Mouse (Mus musculus) kidney, embryonic 15.5 days (tissue): ENCODE results near the gene Trabd2b. TPM values are rescaled to one million over a fixed set of nuclear protein-coding genes. Genes with fewer than 3 reads are reported as not detected.
A peak's percentile ranks its signal among the peaks of the same experiment; 100 is the strongest.

ENCODE experiments used
- ATAC-seq: fragments of 200-750 bp; cut with Nextera tagmentation; replicated peaks from 2 replicates; pipeline ENCODE4 v1.8.0; 2017; ENCODE audit warnings: moderate TSS enrichment; ENCODE audit not compliant: low FRiP score
- H3K27ac ChIP-seq: fragments of 300-500 bp; sonication (generic); 2 replicates; pipeline ENCODE4 v1.5.1; 2015; ENCODE audit warnings: mild to moderate bottlenecking, inconsistent platforms
- H3K27me3 ChIP-seq: fragments of 300-500 bp; sonication (generic); 2 replicates; pipeline ENCODE4 v1.6.1; 2015; ENCODE audit warnings: inconsistent platforms
- H3K36me3 ChIP-seq: fragments of 300-500 bp; sonication (generic); 2 replicates; pipeline ENCODE4 v1.6.1; 2015; ENCODE audit warnings: inconsistent platforms
- H3K4me1 ChIP-seq: fragments of 300-500 bp; sonication (generic); 2 replicates; pipeline ENCODE4 v1.6.1; 2015; ENCODE audit warnings: inconsistent platforms
- H3K4me2 ChIP-seq: fragments of 300-500 bp; sonication (generic); 2 replicates; pipeline ENCODE4 v1.6.1; 2015; ENCODE audit warnings: moderate library complexity, mild to moderate bottlenecking, inconsistent platforms
- H3K4me3 ChIP-seq: fragments of 300-500 bp; sonication (generic); replicated peaks from 2 replicates; pipeline ENCODE4 v1.5.1; 2015; ENCODE audit warnings: mild to moderate bottlenecking, inconsistent platforms
- H3K9ac ChIP-seq: fragments of 300-500 bp; sonication (generic); 2 replicates; pipeline ENCODE4 v1.6.1; 2015; ENCODE audit warnings: mild to moderate bottlenecking, inconsistent platforms
- H3K9me3 ChIP-seq: fragments of 300-500 bp; sonication (generic); replicated peaks from 2 replicates; pipeline ENCODE4 v1.6.1; 2016; ENCODE audit warnings: inconsistent platforms
- WGBS: fragments of 180-500 bp; shearing (Covaris S2); methylation state at CpG from one replicate; pipeline ENCODE4 v1.1.7; 2015; ENCODE audit warnings: mixed read lengths; 5-methylcytosine and 5-hydroxymethylcytosine counted together
- polyA plus RNA-seq: library from polyadenylated mRNA; unstranded; fragments of >200 nt; fragmentation: Nextera tagmentation; extraction: Ambion mirVana; gene quantifications from 2 replicates; pipeline ENCODE4 v1.2.1, GENCODE M21; 2015

The Trabd2b gene
- polyA plus RNA-seq, 1 experiment from 2014 or later: 4.9 TPM

- H3K9me3 ChIP-seq: no peaks in the 10 kb centered on the region
- H3K27ac ChIP-seq: no peak overlapping the region
- H3K4me1 ChIP-seq: peaks cover 3% of the 10 kb centered on the region; the same call in 1 of the 2 replicates
- H3K4me2 ChIP-seq: no peak overlapping the region
- no peaks in the 10 kb centered on the region for H3K36me3 ChIP-seq
- H3K4me3 ChIP-seq: no peak overlapping the region
- H3K9ac ChIP-seq: no peak overlapping the region
- H3K27me3 ChIP-seq: no peaks in the 10 kb centered on the region; the same call in 1 of the 2 replicates
- ATAC-seq: no peak
- 93% methylated on average over 1 of the region's 1 CpGs for WGBS
These were observed 32.2 kb upstream of the Trabd2b start for GRCm38 (mm10) chr4:114374330-114374729.

GRCm38 (mm10) chr4:114377531-114377930, 29.0 kb upstream of the Trabd2b start:
- 83% methylated on average over 11 of the region's 11 CpGs for WGBS
- Histone ChIP-seq H3K9me3 (no peaks in the 10 kb centered on the region), H3K9ac (no peak overlapping the region), H3K27me3 (no peaks in the 10 kb centered on the region; the same call in 1 of the 2 replicates), H3K36me3 (no peaks in the 10 kb centered on the region), H3K27ac (peak overlapping the region; percentile 0; the same call in 1 of the 2 replicates), H3K4me3 (no peak overlapping the region), H3K4me2 (no peak overlapping the region), H3K4me1 (peaks cover 3% of the 10 kb centered on the region; the same call in 1 of the 2 replicates)
- ATAC-seq: no peak

GRCm38 (mm10) chr4:114378512-114378911, 28.0 kb upstream of the Trabd2b start:
- H3K27ac ChIP-seq: no peak overlapping the region
- no peak for ATAC-seq
- H3K36me3 ChIP-seq: no peaks in the 10 kb centered on the region
- H3K4me3 ChIP-seq: no peak overlapping the region
- H3K4me1 ChIP-seq: peaks cover 3% of the 10 kb centered on the region; the same call in 1 of the 2 replicates
- WGBS: 63% methylated on average over 7 of the region's 7 CpGs
- no peaks in the 10 kb centered on the region for H3K9me3 ChIP-seq
- H3K27me3 ChIP-seq: no peaks in the 10 kb centered on the region; the same call in 1 of the 2 replicates
- H3K9ac ChIP-seq: no peak overlapping the region
- no peak overlapping the region for H3K4me2 ChIP-seq

- no peak overlapping the region for H3K4me3 ChIP-seq
- ATAC-seq: no peak
- H3K27me3 ChIP-seq: no peaks in the 10 kb centered on the region; the same call in 1 of the 2 replicates
- no peak overlapping the region for H3K4me2 ChIP-seq
- 82% methylated on average over 4 of the region's 4 CpGs for WGBS
- no peak overlapping the region for H3K9ac ChIP-seq
- no peak overlapping the region for H3K27ac ChIP-seq
- H3K36me3 ChIP-seq: no peaks in the 10 kb centered on the region
- peaks cover 3% of the 10 kb centered on the region; the same call in 1 of the 2 replicates for H3K4me1 ChIP-seq
- H3K9me3 ChIP-seq: no peaks in the 10 kb centered on the region
These were observed 27.0 kb upstream of the Trabd2b start for GRCm38 (mm10) chr4:114379416-114379956.

- Histone ChIP-seq H3K9ac (no peak overlapping the region), H3K4me3 (no peak overlapping the region), H3K4me2 (no peak overlapping the region), H3K36me3 (no peaks in the 10 kb centered on the region), H3K4me1 (peaks cover 8% of the 10 kb centered on the region), H3K9me3 (no peaks in the 10 kb centered on the region), H3K27me3 (no peaks in the 10 kb centered on the region; the same call in 1 of the 2 replicates), H3K27ac (no peak overlapping the region)
- WGBS: 20% methylated on average over 1 of the region's 1 CpGs
- ATAC-seq: peak; percentile 69
These were observed 23.9 kb upstream of the Trabd2b start for GRCm38 (mm10) chr4:114382627-114383026.

- no peak overlapping the region for H3K4me3 ChIP-seq
- no peaks in the 10 kb centered on the region for H3K36me3 ChIP-seq
- H3K4me2 ChIP-seq: no peak overlapping the region
- WGBS: 95% methylated on average over 5 of the region's 5 CpGs
- peaks cover 5% of the 10 kb centered on the region; the same call in 1 of the 2 replicates for H3K4me1 ChIP-seq
- no peak for ATAC-seq
- H3K9me3 ChIP-seq: no peaks in the 10 kb centered on the region
- no peak overlapping the region for H3K9ac ChIP-seq
- H3K27me3 ChIP-seq: no peaks in the 10 kb centered on the region
- H3K27ac ChIP-seq: no peak overlapping the region
These were observed 21.3 kb upstream of the Trabd2b start for GRCm38 (mm10) chr4:114385236-114385635.

- Histone ChIP-seq H3K27me3 (no peaks in the 10 kb centered on the region), H3K9me3 (no peaks in the 10 kb centered on the region), H3K27ac (no peak overlapping the region), H3K4me2 (no peak overlapping the region), H3K9ac (no peak overlapping the region), H3K4me3 (no peak overlapping the region), H3K36me3 (no peaks in the 10 kb centered on the region), H3K4me1 (peaks cover 5% of the 10 kb centered on the region; the same call in 1 of the 2 replicates)
- WGBS: 34% methylated on average over 2 of the region's 2 CpGs
- no peak for ATAC-seq
These were observed 20.1 kb upstream of the Trabd2b start for GRCm38 (mm10) chr4:114386395-114386811.

GRCm38 (mm10) chr4:114387527-114388135, 18.9 kb upstream of the Trabd2b start:
- Histone ChIP-seq H3K36me3 (no peaks in the 10 kb centered on the region), H3K27me3 (no peaks in the 10 kb centered on the region), H3K4me1 (peaks cover 5% of the 10 kb centered on the region; the same call in 1 of the 2 replicates), H3K9ac (no peak overlapping the region), H3K4me3 (no peak overlapping the region), H3K27ac (no peak overlapping the region), H3K9me3 (no peaks in the 10 kb centered on the region), H3K4me2 (no peak overlapping the region)
- no peak for ATAC-seq
- 63% methylated on average over 2 of the region's 2 CpGs for WGBS

GRCm38 (mm10) chr4:114388306-114388705, 18.2 kb upstream of the Trabd2b start:
- H3K9ac ChIP-seq: no peak overlapping the region
- no peak overlapping the region for H3K4me3 ChIP-seq
- no peak for ATAC-seq
- H3K4me1 ChIP-seq: peaks cover 5% of the 10 kb centered on the region; the same call in 1 of the 2 replicates
- no peak overlapping the region for H3K27ac ChIP-seq
- H3K9me3 ChIP-seq: no peaks in the 10 kb centered on the region
- H3K36me3 ChIP-seq: no peaks in the 10 kb centered on the region
- H3K27me3 ChIP-seq: no peaks in the 10 kb centered on the region
- no peak overlapping the region for H3K4me2 ChIP-seq
- WGBS: 74% methylated on average over 3 of the region's 3 CpGs

- H3K9ac ChIP-seq: no peak overlapping the region
- no peak overlapping the region for H3K27ac ChIP-seq
- H3K4me1 ChIP-seq: peaks cover 5% of the 10 kb centered on the region; the same call in 1 of the 2 replicates
- H3K27me3 ChIP-seq: no peaks in the 10 kb centered on the region
- no peaks in the 10 kb centered on the region for H3K36me3 ChIP-seq
- H3K9me3 ChIP-seq: no peaks in the 10 kb centered on the region
- no peak overlapping the region for H3K4me2 ChIP-seq
- H3K4me3 ChIP-seq: no peak overlapping the region
- ATAC-seq: no peak
These were observed 16.9 kb upstream of the Trabd2b start for GRCm38 (mm10) chr4:114389653-114390052.

- no peaks in the 10 kb centered on the region for H3K9me3 ChIP-seq
- H3K27me3 ChIP-seq: peaks cover 38% of the 10 kb centered on the region
- ATAC-seq: no peak
- no peak overlapping the region for H3K4me3 ChIP-seq
- no peaks in the 10 kb centered on the region for H3K36me3 ChIP-seq
- peaks cover 17% of the 10 kb centered on the region for H3K4me1 ChIP-seq
- no peak overlapping the region for H3K4me2 ChIP-seq
- no peak overlapping the region for H3K27ac ChIP-seq
- H3K9ac ChIP-seq: no peak overlapping the region
These were observed 8.9 kb upstream of the Trabd2b start for GRCm38 (mm10) chr4:114397625-114398024.

GRCm38 (mm10) chr4:114399821-114400220, 6.7 kb upstream of the Trabd2b start:
- ATAC-seq: no peak
- H3K4me1 ChIP-seq: peaks cover 20% of the 10 kb centered on the region
- no peaks in the 10 kb centered on the region for H3K9me3 ChIP-seq
- WGBS: 41% methylated on average over 3 of the region's 3 CpGs
- H3K4me2 ChIP-seq: no peak overlapping the region
- H3K36me3 ChIP-seq: no peaks in the 10 kb centered on the region
- no peak overlapping the region for H3K27ac ChIP-seq
- no peak overlapping the region for H3K4me3 ChIP-seq
- H3K9ac ChIP-seq: no peak overlapping the region
- peaks cover 48% of the 10 kb centered on the region for H3K27me3 ChIP-seq
